Mouse (Mus musculus) telencephalon, adult 2 months (tissue): Measurements from ENCODE around the gene Ankrd65.

Source experiments
- DNase-seq: peaks from one replicate; pipeline ENCODE4 v3.0.0-alpha.2; 2011; ENCODE audit warnings: low read depth, low spot score

The Ankrd65 gene

GRCm38 (mm10) chr4:155847591-155848352 lies 57.5 kb downstream of the Ankrd65 start:
- no peak for DNase-seq

- DNase-seq: no peak
Observed at GRCm38 (mm10) chr4:155848434-155849095, 58.3 kb downstream of the Ankrd65 start.
